Mouse (Mus musculus): ENCODE measurements around the gene Lima1.
"Not testable (repeated sequence)": the region's sequence is repeated elsewhere in the genome, so short reads cannot be mapped to it uniquely, and the experiment has no call there.

Gene Lima1

GRCm38 (mm10) chr15:99833648-99834454, 41.4 kb downstream of the Lima1 start:
- no peak for DNase-seq

- DNase-seq, result no peak
Observed at GRCm38 (mm10) chr15:99831535-99831934, 43.7 kb downstream of the Lima1 start.

GRCm38 (mm10) chr15:99828061-99828460, 47.2 kb downstream of the Lima1 start:
- no peak for DNase-seq

GRCm38 (mm10) chr15:99826210-99826888, 48.9 kb downstream of the Lima1 start:
- no peak for DNase-seq

GRCm38 (mm10) chr15:99825211-99825610, 50.0 kb downstream of the Lima1 start:
- no peak for DNase-seq

GRCm38 (mm10) chr15:99823322-99823898, 51.8 kb downstream of the Lima1 start:
- DNase-seq, result no peak

GRCm38 (mm10) chr15:99822501-99822900, 52.8 kb downstream of the Lima1 start:
- not testable (repeated sequence) for DNase-seq

- no peak for DNase-seq
Observed at GRCm38 (mm10) chr15:99819621-99820279, 55.5 kb downstream of the Lima1 start.

GRCm38 (mm10) chr15:99819109-99819440, 56.2 kb downstream of the Lima1 start:
- no peak for DNase-seq

GRCm38 (mm10) chr15:99818321-99819108, 56.7 kb downstream of the Lima1 start:
- DNase-seq, result no peak

GRCm38 (mm10) chr15:99817343-99818235, 57.7 kb downstream of the Lima1 start:
- DNase-seq, result no peak

GRCm38 (mm10) chr15:99815999-99816398, 59.3 kb downstream of the Lima1 start:
- no peak for DNase-seq

GRCm38 (mm10) chr15:99814554-99815260, 60.5 kb downstream of the Lima1 start:
- DNase-seq, result no peak

- no peak for DNase-seq
Observed at GRCm38 (mm10) chr15:99813639-99814038, 61.6 kb downstream of the Lima1 start.

GRCm38 (mm10) chr15:99812097-99812496, 63.2 kb downstream of the Lima1 start:
- no peak for DNase-seq

GRCm38 (mm10) chr15:99807776-99808735, 67.2 kb downstream of the Lima1 start:
- DNase-seq, result no peak

- DNase-seq, result no peak
Observed at GRCm38 (mm10) chr15:99806171-99806570, 69.1 kb downstream of the Lima1 start.

- DNase-seq, result no peak
Observed at GRCm38 (mm10) chr15:99805673-99806072, 69.6 kb downstream of the Lima1 start.

GRCm38 (mm10) chr15:99803186-99803644, 72.0 kb downstream of the Lima1 start:
- no peak for DNase-seq

Data from cerebellum, adult 9-10 months (tissue).